Mouse (Mus musculus) right cerebral cortex, adult 2 months (tissue): Measurements from ENCODE around the gene Slc39a11.

Experiments used
- DNase-seq, 2 experiments: peaks; one replicate each; pipeline ENCODE4 v3.0.0; 2021 to 2022; ENCODE audit warnings: low spot score in 2 of 2

Slc39a11 gene

DNA sequence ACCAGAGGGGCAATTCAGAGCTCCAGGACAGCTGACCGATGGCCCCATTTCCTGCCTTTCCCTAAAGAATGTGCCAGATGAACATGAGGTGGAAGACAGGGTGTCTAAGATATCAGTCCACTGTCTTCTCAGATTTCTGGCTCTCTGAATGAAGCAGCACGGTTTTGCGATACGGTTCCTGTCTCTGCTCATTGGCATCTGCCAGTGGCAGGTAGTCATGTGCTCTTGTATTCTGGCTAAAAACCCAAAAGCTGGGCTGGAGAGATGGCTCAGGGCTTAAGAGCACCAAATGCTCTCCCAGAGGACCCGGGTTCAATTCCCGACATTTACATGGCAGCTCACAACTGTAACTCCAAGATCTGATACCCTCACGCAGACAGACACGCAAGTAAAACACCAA is 108.8 kb downstream of the Slc39a11 start:
- no peak for DNase-seq

DNA sequence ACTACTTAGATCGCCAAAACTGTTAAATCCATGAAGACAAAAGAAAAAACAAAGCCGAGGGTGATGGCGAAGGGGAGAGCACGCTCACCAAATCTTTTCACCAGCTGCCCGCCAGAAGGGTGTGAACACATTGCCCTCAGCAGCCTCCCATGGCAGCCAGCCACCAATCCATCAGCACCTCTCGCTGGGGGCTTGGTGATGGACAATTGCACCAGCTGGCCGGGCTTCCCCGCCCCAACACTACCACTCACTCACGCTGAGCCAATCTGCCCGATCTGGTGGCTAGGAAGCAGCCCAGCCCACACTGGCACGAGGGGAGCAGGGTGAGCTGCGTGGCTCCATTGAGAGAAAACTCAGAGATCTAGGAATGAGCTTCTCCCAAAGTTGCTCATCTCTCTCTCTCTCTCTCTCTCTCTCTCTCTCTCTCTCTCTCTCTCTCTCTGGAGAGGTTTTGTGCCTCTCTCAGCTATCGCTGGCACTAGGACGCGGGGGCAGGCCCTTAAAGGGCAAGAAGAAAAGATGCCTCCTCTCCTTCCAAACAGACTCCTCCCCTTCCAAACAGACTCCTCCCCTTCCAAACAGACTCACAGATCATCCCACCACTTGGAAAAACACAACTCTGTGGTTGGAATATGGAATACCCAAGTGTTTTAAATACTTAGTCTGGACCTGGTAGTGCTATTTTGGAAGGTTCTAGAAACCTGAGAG is 110.2 kb downstream of the Slc39a11 start:
- peak in 1 of 2 experiments; percentile 47 for DNase-seq

DNA sequence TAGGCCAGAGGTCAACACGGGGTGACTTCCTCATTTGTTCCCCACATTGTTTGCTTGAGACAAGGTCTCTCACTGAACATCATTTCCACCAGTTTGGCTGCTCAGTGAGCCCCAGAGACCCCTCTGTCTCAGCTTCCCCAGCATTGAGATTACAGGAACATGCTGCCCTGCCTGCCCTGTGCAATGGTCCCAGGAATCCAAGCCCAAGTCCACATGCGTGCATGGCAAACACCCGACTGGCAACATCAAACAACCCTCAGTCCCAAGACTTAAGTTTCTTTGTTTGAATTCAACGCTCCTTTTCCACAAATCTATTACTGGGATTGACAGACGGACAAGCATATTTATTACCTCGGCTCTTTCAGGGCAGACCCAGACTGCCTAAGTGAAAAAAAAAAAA is 110.8 kb downstream of the Slc39a11 start:
- DNase-seq = no peak

DNA sequence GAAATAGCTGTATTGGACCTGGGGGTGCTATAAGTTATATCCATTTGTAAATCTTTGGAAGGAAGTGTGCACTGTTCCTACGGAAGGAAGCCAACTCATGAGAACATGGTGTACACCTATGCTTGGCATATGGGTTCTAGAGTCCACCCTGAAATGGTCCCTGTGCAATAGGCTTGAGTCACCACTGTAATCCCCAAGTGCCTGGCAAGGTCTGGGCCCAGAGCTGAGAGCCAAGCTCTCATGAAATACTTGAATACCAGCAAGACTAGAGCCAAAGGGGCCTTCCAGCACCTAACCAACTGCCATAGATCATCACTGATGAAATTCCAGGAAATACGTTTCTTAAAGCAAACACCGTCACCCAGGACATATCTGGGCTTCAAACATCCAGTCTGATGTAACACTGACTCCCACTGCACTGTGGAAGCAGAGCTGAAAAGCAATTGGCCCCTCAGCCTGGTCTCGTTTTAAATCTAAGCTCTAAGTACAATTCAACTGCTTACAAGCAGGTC is 111.4 kb downstream of the Slc39a11 start:
- no peak for DNase-seq

DNA sequence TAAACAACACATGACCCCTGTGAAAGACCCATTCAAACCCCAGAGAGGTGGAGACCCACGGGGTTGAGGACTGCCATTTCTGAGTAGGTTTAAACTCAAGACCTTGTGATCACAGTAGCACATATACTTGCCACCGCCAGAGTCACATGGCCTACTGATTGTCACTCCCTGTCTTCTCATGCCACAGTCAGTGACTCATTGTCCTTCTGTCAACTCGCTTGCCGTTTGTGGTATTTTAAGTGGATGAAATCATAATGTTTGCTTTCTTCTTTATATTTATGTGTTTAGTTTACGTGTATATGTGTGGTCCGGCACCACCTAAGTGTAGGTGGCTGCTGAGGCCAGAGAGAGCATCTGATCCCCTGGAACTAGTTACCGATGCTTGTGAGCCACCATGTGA is 112.2 kb downstream of the Slc39a11 start:
- DNase-seq = no peak

DNA sequence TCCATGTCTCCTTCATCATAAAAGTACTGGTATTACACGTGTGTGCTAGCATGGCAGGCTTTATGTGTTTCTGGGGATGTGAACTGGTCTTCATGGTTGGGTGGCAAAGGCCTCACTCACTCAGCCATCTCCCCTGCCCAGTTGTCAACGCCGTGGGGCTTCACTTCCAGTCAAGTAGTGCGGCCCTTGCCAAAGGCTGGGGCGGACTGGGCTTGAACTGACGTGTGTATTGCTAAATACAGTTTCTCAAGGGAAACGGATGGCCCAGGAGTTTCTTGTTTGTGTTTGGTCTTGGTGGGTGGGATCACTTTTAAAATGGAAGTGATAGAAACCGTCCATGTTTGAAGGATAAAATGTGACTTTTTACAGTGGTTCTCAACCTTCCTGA is 112.7 kb downstream of the Slc39a11 start:
- DNase-seq = no peak

DNA sequence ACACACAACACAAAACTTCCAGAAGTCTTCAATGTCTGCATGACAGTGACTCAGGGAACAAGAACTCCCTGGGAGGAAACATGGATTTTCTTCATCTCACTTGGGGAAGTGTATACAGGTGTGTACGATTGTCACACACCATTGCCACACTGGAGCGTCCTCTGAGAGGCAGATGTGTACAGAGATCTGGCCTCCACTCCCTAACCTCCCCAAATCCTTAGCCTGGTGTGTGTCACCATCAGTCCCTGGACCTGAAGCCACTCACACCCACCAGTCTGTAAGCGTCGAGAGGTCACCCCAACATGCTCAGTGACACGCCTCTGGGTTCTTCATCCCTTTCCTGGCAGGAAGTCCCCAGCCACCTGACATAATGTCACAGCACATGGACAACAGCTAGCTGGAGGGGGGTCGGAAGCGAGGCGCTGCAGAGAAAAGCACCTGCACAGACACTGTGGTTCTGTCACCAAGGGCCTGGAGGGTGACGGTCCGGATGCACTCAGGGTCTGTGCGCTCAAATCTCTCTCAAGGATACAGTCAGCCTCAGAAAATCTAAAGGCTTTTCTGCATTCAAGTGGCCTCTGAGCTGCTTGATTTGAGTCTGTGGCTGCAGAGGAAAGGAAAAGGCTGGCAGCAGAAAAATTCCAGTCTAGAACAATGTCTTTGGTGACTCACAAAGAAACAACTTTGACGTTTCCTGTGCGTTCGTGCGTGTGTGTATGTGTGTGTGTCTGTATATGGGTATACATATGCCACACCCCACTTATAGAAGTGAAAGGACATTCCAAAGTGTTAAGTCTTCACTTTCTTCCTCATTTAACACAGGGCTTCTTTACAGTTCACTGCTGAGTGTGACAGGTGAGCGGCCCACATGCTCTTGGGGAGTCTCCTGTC is 113.3 kb downstream of the Slc39a11 start:
- DNase-seq = no peak

DNA sequence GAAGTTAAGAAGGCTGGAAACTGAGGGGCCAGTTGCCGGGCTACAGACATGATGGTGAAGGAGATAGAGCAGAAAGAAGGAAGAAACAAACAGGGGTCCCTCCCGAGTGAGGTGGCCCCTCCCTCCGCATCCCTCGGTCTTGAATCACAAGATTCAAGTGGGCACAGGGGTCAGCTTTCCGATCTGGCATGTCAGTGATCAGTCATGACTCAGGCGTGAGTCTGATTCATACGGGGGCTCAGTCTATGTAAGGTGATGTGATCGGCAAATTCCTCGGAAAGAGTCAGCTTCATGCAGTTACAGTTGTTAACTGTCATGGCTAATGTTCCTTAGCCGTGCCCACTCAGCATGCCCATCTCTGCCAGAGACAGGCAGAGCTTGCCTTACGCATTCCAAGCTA is 115.5 kb downstream of the Slc39a11 start:
- DNase-seq = no peak

DNA sequence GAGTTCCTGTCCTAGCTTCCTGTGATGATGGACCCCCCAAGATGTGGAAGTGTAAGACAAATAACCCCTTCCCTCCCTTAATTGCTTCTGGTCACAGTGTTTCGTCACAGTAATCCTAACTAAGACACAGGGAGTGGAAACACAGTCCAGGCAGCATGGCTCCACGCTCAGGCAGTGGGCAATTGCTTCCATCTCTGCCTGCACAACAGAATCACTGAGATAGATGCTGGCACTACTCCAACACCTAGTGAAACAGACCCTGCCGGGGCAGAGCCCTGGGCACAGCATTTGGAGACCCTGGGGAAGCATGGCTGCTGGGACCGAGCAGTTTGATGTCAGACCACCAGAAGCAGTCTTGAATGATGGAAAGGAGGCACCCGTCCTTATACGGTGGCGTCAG is 115.9 kb downstream of the Slc39a11 start:
- no peak for DNase-seq

DNA sequence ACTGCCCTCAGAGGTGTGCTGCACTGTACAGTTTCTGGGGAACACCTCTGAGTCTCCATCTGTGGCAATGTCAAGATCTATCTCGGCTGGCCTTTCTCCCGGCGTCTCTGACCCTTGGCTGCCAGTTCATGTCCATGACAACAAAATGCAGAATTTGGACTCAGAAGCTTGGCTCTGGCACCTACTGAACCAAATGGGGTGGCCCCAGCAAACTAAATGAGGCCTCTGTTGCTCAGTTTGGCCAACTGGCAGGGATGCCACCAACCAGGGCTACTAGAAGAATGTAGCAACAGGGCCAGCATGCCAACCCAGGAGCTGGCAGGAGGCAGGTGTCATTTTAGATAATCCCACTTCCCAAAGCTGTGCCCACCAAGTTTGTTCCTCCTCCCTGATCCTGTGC is 121.5 kb downstream of the Slc39a11 start:
- no peak for DNase-seq

DNA sequence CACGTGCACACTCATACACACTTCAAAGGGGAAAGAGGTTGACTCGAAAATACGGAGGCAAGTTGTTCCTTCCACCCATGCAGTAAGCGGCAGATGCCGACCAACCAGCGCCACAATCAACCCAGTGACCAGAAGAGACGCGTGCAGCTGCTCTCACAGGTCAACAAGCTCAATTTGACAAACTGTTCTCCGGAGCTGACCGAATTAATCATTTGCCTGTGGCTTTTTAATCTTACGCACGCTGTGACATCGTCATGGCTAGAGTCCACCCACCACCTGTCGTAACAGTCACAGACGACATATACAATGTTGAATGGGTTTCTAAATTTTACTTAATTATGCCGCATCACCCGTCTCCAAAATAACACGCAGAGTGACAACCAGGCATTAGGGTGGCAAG is 124.1 kb downstream of the Slc39a11 start:
- no peak for DNase-seq

DNA sequence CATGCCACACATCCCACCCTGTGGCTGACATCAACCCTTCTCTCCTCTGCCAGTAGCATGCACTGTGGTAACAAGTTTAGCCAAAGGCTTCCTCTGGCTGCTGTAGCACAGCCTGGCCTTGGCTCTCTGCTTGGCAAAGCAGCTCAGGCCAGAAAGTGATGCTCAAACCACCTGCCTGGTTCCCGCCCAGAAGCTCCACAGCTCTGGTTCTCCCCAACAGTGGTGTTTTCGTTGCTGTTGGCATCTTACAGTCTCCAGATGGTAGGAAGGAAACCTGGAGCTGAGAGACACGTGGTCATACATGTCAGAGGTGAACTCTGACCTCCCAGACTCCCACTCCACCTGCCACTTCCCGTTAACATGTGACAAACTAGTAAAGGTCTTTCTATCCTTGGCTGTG is 127.2 kb downstream of the Slc39a11 start:
- no peak for DNase-seq

DNA sequence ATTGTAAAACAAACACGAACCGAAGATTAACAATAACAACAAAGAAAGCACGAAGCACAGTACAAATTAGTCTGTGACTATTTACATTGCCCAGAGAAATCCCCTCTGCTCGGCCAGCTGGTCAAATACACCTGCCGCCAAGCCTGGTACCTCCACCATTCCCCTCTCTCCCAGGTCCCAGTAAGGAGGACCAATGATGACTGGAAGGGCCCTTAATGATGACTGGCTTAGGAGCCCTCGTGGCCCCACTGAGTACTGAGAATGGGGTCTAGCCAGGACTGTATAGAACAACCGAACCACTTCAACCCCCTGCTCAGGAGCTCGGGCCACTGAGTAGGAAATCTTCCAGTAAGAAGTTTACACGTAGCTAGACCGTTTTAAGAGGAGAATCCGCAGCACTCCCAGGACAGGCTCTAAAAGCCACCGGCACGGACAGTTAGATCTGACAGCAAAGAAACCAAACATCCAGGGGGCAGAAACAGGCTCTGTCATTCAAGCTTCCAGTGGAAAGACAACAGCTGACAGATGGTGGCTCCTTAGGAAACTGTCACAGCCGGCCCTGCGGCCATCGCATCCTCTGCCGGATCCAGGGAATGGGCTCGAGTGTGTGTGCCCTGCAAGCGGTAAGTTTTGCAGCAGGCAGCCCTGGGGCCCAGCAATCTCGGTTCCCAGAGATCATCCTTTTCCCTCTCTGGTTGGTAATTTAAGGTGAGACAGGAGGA is 128.2 kb downstream of the Slc39a11 start:
- no peak for DNase-seq

DNA sequence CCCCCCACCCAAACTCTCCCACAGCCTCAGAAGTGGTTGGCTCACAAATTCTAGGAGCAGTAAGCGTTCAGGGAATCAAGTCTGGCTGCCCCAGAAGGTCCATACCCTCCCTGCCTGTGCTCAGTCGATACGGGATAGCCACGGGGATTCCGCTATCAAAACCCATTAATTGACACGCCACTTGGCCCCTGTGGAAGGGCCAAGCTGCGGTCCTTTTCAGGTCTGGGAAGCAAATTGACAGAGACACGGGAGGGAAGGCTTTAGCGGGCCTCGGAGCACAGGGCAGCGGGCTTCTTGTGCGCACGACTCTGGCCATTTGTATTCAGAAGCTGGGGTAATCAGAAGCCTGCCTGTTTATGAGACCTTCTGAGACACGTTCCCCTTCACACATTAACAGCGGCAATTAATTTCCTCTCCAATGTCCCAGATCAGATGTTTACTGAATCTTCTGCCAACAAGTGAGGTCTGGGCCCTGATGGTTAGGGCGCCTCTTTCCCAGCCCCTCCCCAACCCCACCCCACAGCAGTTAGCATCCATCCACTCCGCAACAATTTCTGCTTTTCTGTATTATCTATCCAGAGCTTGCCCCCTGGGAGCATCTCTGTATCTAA is 128.9 kb downstream of the Slc39a11 start:
- no peak for DNase-seq

DNA sequence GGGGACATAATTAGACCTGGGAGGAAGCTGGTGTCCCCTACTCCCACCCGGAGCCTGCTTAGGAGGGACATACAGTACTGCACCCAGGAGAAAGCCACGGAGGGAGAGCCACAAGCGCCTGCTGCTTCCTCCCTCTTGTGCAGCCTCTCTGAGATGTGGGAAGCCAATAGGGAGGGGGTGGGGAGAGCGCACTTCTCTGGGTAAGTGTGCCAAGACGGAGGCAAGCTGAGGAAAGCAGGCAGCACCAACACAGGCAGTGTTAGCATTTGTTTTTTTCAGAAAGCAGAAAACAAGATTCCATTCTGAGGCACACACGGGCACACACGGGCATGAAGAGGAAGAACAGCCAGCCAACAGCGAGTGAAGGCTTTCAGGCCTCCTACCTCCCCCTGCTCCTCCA is 129.5 kb downstream of the Slc39a11 start:
- DNase-seq = peak in 1 of 2 experiments; percentile 41

DNA sequence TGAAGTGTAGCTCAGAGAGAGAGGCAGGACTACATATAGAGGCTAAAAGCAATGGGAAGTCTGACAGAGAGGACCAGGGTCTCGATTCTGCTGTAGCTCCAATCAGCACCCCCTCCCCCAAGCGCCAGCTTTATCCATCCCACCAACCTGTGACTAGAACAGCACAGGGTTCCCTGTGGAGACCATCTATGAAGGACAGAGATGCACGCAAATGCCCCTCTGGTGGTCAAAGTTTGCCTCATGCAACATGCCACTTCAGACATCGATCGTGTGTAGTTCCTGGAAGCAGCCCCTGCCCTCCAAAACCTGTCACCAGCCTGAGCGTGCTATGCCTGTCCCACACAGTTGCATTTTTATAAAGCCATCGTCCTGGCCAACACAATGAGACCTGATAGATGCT is 129.9 kb downstream of the Slc39a11 start:
- no peak for DNase-seq

DNA sequence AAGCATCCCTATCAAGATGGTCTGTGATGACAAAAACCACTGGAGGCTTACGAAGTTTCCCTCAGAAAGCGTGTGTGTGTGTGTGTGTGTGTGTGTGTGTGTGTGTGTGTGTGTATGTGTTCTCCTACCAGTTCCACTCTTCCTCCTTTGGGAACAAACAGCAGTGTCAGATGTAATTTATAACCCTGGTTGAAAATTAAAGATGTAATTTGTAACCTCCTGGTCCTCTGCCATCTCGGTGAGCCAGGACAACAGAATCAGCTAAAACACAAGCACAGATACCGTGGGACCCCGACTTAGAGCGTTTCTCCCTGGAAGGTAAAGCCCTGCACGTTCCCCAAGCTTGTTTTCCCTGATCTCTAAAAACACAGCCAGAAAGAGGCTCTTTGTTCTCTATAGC is 131.7 kb downstream of the Slc39a11 start:
- no peak for DNase-seq

DNA sequence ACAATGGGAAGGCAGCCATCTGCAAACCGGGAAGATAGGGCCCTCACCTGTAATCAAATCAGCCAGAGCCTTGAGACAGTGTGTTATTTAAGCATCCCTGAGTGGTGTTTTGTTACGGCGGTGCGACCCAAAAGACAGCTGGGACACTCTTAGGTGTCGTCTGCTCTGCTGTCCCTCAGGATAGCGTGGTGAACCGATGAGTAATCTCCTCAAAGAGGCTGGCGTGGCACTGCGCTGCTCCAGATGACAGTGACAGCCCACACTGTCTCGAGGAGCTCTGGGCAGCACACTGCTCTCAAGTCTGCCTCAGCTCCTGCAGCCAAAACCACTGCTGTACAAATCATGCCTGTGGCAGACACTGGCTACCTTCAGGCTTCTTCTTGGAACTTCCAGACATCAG is 133.7 kb downstream of the Slc39a11 start:
- peak; percentile 55 to 63 for DNase-seq

DNA sequence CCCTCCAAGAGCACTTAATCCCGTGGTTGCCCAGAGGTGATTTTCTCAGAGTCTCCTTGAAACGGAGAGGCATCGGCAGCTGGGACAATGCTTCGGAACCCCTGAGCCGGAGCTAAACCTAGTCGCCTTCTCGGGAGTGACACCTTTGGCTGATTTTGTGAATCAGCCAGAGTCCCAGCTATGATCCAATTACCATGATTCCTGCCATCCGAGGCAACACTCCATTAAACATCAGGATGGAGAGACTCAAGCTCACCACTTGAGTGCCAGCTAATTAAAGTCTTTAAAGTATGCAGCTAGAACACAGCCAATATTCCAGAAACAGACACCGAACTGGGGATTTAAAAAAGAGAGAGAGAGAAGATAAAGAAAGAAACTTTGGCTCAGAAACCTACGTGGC is 136.9 kb downstream of the Slc39a11 start:
- no peak for DNase-seq

DNA sequence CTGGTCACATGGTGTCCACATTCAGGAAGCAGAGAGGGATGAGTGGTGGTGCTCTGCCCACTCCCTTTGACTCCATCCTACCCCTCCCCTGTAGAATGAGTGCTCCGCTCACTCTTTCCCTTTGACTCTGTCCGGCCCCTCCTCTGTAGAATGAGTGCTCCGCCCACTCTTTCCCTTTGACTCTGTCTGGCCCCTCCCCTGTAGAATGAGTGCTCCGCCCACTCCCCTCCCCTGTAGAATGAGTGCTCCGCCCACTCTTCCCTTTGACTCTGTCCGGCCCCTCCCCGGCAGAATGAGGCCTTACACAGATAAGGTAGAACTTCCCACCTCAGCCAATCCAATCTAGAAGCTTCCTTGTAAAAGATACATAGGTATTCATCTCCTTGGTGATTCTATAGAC is 137.7 kb downstream of the Slc39a11 start:
- no peak for DNase-seq

DNA sequence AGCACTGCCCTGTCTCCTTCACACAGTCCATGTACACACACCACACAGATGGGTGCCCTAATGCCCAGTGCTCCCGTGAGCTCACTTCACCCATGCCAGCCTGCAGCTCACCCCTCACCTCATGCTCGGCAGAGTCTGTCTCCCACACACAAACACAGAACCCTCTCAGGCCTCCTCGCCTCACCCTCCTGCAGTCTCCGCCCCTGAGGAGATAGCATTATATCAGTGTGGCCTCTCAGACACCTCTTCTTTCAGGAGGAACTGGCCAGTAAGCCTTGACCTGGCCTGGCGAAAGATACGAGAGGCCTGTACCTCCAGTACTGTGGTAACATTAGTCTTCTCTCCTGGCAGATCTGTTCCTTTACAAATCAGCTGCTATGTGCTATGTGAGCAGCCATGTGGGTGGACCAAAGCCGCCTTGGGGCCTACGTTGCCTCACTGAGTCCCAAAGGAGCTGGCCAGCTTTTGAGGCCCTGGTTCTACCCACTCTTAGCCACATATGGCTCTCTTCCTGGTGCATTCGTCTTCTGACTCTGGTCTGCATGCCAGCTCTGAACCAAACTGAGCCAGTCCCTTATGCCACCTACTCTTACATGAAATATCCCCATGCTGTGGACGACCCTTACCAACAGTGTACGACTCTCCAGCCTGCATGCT is 138.8 kb downstream of the Slc39a11 start:
- DNase-seq = no peak
